Mouse (Mus musculus) adipocyte (in vitro differentiated cells): Measurements from ENCODE around the gene Galk1.

Source experiments
- DNase-seq: peaks from one replicate; pipeline ENCODE4 v3.0.0-alpha.2; 2016; ENCODE audit warnings: low spot score

Gene Galk1

GRCm38 (mm10) chr11:116011529-116012261 lies 824 bp downstream of the Galk1 start:
- no peak for DNase-seq

GRCm38 (mm10) chr11:116010948-116011347 lies 1.6 kb downstream of the Galk1 start:
- DNase-seq = no peak

- no peak for DNase-seq
Measured at GRCm38 (mm10) chr11:116010146-116010545, 2.4 kb downstream of the Galk1 start.

- no peak for DNase-seq
Measured at GRCm38 (mm10) chr11:116009661-116010060, 2.9 kb downstream of the Galk1 start.

- no peak for DNase-seq
Measured at GRCm38 (mm10) chr11:116008832-116009375, 3.6 kb downstream of the Galk1 start.

GRCm38 (mm10) chr11:116008411-116008810 lies 4.1 kb downstream of the Galk1 start:
- no peak for DNase-seq

- no peak for DNase-seq
Measured at GRCm38 (mm10) chr11:116007095-116007850, 5.2 kb downstream of the Galk1 start.

- no peak for DNase-seq
Measured at GRCm38 (mm10) chr11:116005701-116006419, 6.7 kb downstream of the Galk1 start.

GRCm38 (mm10) chr11:116004840-116005700 lies 7.4 kb downstream of the Galk1 start:
- no peak for DNase-seq

- DNase-seq = no peak
Measured at GRCm38 (mm10) chr11:116004186-116004823, 8.2 kb downstream of the Galk1 start.

GRCm38 (mm10) chr11:116002894-116003293 lies 9.6 kb downstream of the Galk1 start:
- no peak for DNase-seq

GRCm38 (mm10) chr11:116001725-116002124 lies 10.8 kb downstream of the Galk1 start:
- DNase-seq = no peak

- DNase-seq = no peak
Measured at GRCm38 (mm10) chr11:116000607-116001006, 11.9 kb downstream of the Galk1 start.

- no peak for DNase-seq
Measured at GRCm38 (mm10) chr11:115999538-116000143, 12.9 kb downstream of the Galk1 start.

GRCm38 (mm10) chr11:115999027-115999426 lies 13.5 kb downstream of the Galk1 start:
- no peak for DNase-seq

GRCm38 (mm10) chr11:115997662-115998061 lies 14.9 kb downstream of the Galk1 start:
- DNase-seq = no peak

- DNase-seq = no peak
Measured at GRCm38 (mm10) chr11:115997047-115997446, 15.5 kb downstream of the Galk1 start.

- no peak for DNase-seq
Measured at GRCm38 (mm10) chr11:115995256-115995655, 17.3 kb downstream of the Galk1 start.

GRCm38 (mm10) chr11:115992098-115992497 lies 20.4 kb downstream of the Galk1 start:
- no peak for DNase-seq

GRCm38 (mm10) chr11:115989686-115990085 lies 22.8 kb downstream of the Galk1 start:
- DNase-seq = no peak

GRCm38 (mm10) chr11:115983291-115983690 lies 29.2 kb downstream of the Galk1 start:
- no peak for DNase-seq
